Mouse (Mus musculus) MEL (cell line): ENCODE data around the gene Rybp. TPM values are rescaled to one million over a fixed set of nuclear protein-coding genes. Genes with fewer than 3 reads are reported as not detected.

Source experiments
- BHLHE40 ChIP-seq: IDR thresholded peaks from 2 replicates; pipeline ENCODE4 v1.6.1; 2012; ENCODE audit warnings: low read depth, mild to moderate bottlenecking, inconsistent platforms, low read length, improper control_type of control experiment, borderline replicate concordance
- CHD2 ChIP-seq: IDR thresholded peaks from 2 replicates; pipeline ENCODE4 v1.6.1; 2011; ENCODE audit warnings: low read length, improper control_type of control experiment
- EP300 ChIP-seq, 2 experiments: IDR thresholded peaks; 2 replicates each; pipeline ENCODE4 v1.6.1; 2011; ENCODE audit warnings: improper control_type of control experiment in 2 of 2, low read length in 2 of 2, low read depth in 1 of 2, mild to moderate bottlenecking in 1 of 2
- HCFC1 ChIP-seq: IDR thresholded peaks from 2 replicates; pipeline ENCODE4 v1.6.1; 2012; ENCODE audit warnings: low read depth, mild to moderate bottlenecking, inconsistent platforms, low read length, improper control_type of control experiment, moderate library complexity
- JUND ChIP-seq: IDR thresholded peaks from 2 replicates; pipeline ENCODE4 v1.6.1; 2011; ENCODE audit warnings: low read depth, mild to moderate bottlenecking, improper control_type of control experiment, low read length
- KAT2A ChIP-seq: conservative IDR thresholded peaks from 2 replicates; pipeline ENCODE4 v1.6.1; 2012; ENCODE audit warnings: low read depth, low read length, improper control_type of control experiment, inconsistent platforms
- MAFK ChIP-seq: IDR thresholded peaks from 2 replicates; pipeline ENCODE4 v1.6.1; 2011; ENCODE audit warnings: low read depth, mild to moderate bottlenecking, low read length, improper control_type of control experiment, borderline replicate concordance
- MAZ ChIP-seq: IDR thresholded peaks from 2 replicates; pipeline ENCODE4 v1.6.1; 2012; ENCODE audit warnings: low read depth, mild to moderate bottlenecking, inconsistent platforms, low read length, improper control_type of control experiment
- MXI1 ChIP-seq: IDR thresholded peaks from 2 replicates; pipeline ENCODE4 v1.6.1; 2011; ENCODE audit warnings: mild to moderate bottlenecking, low read depth, low read length, improper control_type of control experiment
- MYB ChIP-seq: IDR thresholded peaks from 2 replicates; pipeline ENCODE4 v1.6.1; 2011; ENCODE audit warnings: mild to moderate bottlenecking, low read depth, low read length, improper control_type of control experiment
- NELFE ChIP-seq: IDR thresholded peaks from 2 replicates; pipeline ENCODE4 v1.6.1; 2011; ENCODE audit warnings: low read depth, low read length, improper control_type of control experiment
- NRF1 ChIP-seq: IDR thresholded peaks from 2 replicates; pipeline ENCODE4 v1.6.1; 2014; ENCODE audit warnings: low read depth, mild to moderate bottlenecking, inconsistent platforms, low read length, improper control_type of control experiment, moderate library complexity; ENCODE audit not compliant: poor library complexity, insufficient read depth, severe bottlenecking
- POLR2AphosphoS5 ChIP-seq: IDR thresholded peaks from 2 replicates; pipeline ENCODE4 v1.6.1; 2012; ENCODE audit warnings: low read depth, borderline replicate concordance, mild to moderate bottlenecking, inconsistent platforms, low read length, moderate library complexity, mixed read lengths
- RCOR1 ChIP-seq: IDR thresholded peaks from 2 replicates; pipeline ENCODE4 v1.6.1; 2012; ENCODE audit warnings: low read depth, mild to moderate bottlenecking, inconsistent platforms, low read length, improper control_type of control experiment
- SIN3A ChIP-seq: IDR thresholded peaks from 2 replicates; pipeline ENCODE4 v1.6.1; 2012; ENCODE audit warnings: low read length, improper control_type of control experiment, inconsistent platforms
- TAL1 ChIP-seq: IDR thresholded peaks from 2 replicates; pipeline ENCODE4 v1.6.1; 2012; ENCODE audit warnings: mild to moderate bottlenecking, inconsistent platforms, low read length, moderate library complexity, mixed read lengths
- UBTF ChIP-seq: IDR thresholded peaks from 2 replicates; pipeline ENCODE4 v1.6.1; 2012; ENCODE audit warnings: low read depth, mild to moderate bottlenecking, inconsistent platforms, low read length, improper control_type of control experiment, moderate library complexity, borderline replicate concordance; ENCODE audit not compliant: insufficient read depth
- USF1 ChIP-seq: IDR thresholded peaks from 2 replicates; pipeline ENCODE4 v1.6.1; 2014; ENCODE audit warnings: low read depth, mild to moderate bottlenecking, inconsistent platforms, low read length, improper control_type of control experiment, moderate library complexity
- USF2 ChIP-seq, 2 experiments: IDR thresholded peaks; 2 replicates each; pipeline ENCODE4 v1.6.1; 2011 to 2012; ENCODE audit warnings: improper control_type of control experiment in 2 of 2, low read length in 2 of 2, borderline replicate concordance in 1 of 2, inconsistent platforms in 1 of 2, low read depth in 1 of 2, mild to moderate bottlenecking in 1 of 2; ENCODE audit not compliant: insufficient read depth in 1 of 2
- ZC3H11A ChIP-seq: IDR thresholded peaks from 2 replicates; pipeline ENCODE4 v1.6.1; 2012; ENCODE audit warnings: low read depth, mild to moderate bottlenecking, inconsistent platforms, low read length, improper control_type of control experiment
- ZMIZ1 ChIP-seq: IDR thresholded peaks from 2 replicates; pipeline ENCODE4 v1.6.1; 2012; ENCODE audit warnings: low read depth, mild to moderate bottlenecking, inconsistent platforms, low read length, improper control_type of control experiment, moderate library complexity
- ZNF384 ChIP-seq: IDR thresholded peaks from 2 replicates; pipeline ENCODE4 v1.6.1; 2012; ENCODE audit warnings: low read depth, mild to moderate bottlenecking, inconsistent platforms, low read length, improper control_type of control experiment
- polyA plus RNA-seq, 2 experiments: library from polyadenylated mRNA; stranded (reverse) in 1 of 2; unstranded in 1 of 2; fragments of >175 nt in 1 of 2; fragments of >200 nt in 1 of 2; gene quantifications; 2 replicates each; pipeline versions ENCODE4 v1.2.1 to v1.2.4; 2012; ENCODE audit warnings: low replicate concordance in 2 of 2, low read depth in 1 of 2; ENCODE audit not compliant: insufficient read length in 2 of 2, insufficient read depth in 1 of 2, missing spikeins in 1 of 2
- total RNA-seq: library from RNA; depleted of rRNA; stranded (reverse); fragments of 300-350 nt; gene quantifications from 2 replicates; pipeline ENCODE4 v1.2.3, GENCODE M21; 2012

Gene Rybp
- total and polyA plus RNA-seq, 3 experiments, result 0.08 to 3.8 TPM; not detected in 1

DNA sequence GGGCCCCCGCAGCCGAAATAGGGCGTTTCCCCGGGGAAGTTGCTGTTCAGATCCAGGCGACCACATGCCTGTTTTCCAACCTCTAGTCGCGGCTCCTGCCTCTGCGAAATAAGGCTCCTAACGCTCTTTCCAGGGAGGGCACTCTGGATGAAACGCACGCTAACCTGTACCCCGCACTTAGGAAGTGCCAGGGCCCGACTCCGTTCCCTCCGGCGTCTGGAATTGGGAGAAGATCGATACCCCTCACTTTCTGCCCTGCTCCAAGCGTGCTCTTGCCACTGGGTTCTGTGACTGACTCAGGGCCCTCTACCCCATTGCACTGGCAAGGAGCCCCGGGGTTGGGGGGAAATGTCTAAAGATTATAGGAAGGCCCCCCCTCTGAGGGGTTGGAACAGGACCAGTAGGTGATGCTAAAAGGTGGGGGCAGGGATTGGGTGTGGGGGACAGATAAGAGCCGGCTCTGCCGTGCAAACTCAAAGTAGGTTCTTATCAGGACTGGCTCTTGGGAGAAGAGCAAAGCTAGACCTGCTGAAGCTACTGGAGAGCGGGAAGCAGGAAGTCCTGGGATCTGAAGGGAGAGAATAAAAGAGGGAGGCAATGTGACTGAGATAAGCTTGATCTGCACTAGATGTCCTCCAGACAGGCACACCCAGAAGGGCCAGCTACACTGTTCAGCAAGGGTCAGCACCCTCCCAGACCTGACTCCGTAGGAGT is 888 bp upstream of the Rybp start (continued):
- TF ChIP-seq NRF1 (no peak), MYB (0 out of 2 replicates have a peak, but pooled peaks have one; percentile 46), MAFK (no peak), USF1 (no peak), KAT2A (no peak), CHD2 (peak; percentile 46; the same call in 1 of the 2 replicates), JUND (no peak), EP300 (IDR thresholded peaks at IDR 0.05; ENCODE audit: low read depth in 1 of 2, low read length in 2 of 2) (peak; percentile 82 to 84), ZMIZ1 (no peak), RCOR1 (peak; percentile 75), ZNF384 (no peak), ZC3H11A (no peak), NELFE (no peak), BHLHE40 (peak; percentile 48; the same call in 1 of the 2 replicates), MXI1 (peak; percentile 45; the same call in 1 of the 2 replicates), MAZ (peak; percentile 78), USF2 (IDR thresholded peaks at IDR 0.05; ENCODE audit: borderline replicate concordance in 1 of 2, insufficient read depth in 1 of 2, low read depth in 1 of 2, low read length in 2 of 2) (no peak), UBTF (no peak), SIN3A (peak; percentile 66), TAL1 (peak; percentile 47; the same call in 1 of the 2 replicates), POLR2AphosphoS5 (no peak), HCFC1 (no peak)
